Mouse (Mus musculus): Measurements from ENCODE around the gene Fgfbp3.
"Not testable (repeated sequence)": the region's sequence is repeated elsewhere in the genome, so short reads cannot be mapped to it uniquely, and the experiment has no call there.

Fgfbp3 gene

DNA sequence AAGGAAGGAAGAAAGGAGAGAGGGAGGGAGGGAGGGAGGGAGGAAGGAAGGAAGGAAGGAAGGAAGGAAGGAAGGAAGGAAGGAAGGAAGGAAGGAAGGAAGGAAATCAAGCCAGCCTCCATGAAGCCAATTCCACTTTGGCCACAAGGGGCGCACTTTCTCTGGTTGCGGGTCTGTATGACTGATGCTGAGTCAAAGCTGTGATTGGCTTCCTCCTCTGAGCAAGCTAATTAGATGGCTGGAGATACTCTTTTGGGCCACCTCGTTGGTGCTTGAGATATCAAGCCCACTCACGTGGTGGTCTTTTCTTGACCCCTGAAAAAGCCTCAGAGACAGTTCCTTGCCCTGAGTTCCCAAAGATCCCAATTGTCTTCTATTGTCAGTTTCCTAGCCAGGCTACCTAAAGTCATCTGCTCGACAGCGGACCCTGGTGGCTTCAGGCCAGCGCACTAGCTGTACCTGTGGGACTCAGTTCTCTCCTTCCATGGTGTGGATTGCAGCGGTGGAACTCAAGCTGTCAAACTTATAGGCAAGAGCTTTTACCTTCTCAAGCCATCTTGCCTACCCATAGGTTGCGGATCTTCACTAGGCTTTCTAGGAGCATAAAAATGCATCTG, 9.6 kb downstream of the Fgfbp3 start:
- peak; percentile 74 to 87 for DNase-seq

GRCm38 (mm10) chr19:36909150-36909549, 10.3 kb downstream of the Fgfbp3 start:
- DNase-seq = no peak

DNA sequence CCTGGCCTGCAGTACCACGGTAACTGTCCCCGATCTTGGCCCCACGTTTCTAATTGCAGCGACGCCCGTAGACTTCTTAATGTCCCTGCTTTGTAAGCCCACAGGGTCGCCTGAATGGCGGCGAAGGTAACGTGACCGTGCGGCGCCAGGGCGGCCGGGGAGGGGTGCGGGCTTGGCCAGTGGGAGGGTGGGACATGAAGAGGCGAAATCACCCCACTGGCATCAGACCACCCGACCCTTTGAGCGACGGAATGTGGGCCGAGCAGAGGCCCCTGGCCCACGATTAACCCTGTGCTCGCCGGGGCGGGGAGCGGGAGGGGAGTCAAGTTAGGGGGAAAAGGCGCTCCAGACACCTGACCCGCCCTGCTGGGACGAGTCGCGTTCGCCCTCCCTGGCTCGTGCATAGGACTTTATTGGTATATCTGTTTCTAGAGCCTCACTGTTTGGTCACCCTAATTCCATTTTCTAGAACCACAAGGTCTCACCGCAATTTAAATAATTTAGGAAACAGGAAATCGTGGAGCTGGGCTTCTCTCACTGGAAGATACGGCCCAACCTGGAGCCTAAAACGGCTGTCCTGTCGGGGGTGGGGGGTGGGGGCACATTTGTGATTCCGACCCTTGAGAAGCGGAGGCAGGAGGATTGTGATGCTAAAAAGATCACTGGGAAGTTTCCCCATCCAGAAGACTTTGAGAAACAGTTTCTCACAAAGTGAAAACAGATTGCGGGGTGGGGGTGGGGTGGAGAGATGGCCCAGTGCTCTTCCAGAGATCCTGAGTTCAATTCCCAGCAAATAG, 15.0 kb downstream of the Fgfbp3 start:
- peak; percentile 62 to 65 for DNase-seq

GRCm38 (mm10) chr19:36903377-36903776, 16.0 kb downstream of the Fgfbp3 start:
- DNase-seq = no peak

- peak in 1 of 2 experiments; percentile 60 for DNase-seq
Observed at GRCm38 (mm10) chr19:36897778-36898177, 21.6 kb downstream of the Fgfbp3 start.

GRCm38 (mm10) chr19:36896791-36897569, 22.4 kb downstream of the Fgfbp3 start:
- no peak for DNase-seq

DNA sequence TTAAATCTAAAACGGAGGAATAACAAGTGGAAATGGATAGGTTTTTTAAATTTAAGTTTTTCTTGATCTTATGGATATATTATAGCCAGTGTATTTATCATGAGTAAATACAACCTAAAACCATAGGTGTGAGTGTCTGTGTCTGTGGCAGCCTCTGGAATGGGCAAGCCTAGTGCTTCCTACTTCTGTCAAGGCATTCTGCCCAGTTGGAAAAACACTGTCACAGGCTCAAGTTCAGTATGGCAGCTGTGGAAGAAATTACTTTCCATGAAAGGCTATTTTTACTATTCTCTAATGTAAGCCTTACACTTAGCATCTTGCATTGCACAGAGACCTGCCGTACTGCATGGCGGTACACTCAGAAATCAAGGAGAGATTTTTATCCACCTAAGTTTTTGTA, 27.7 kb downstream of the Fgfbp3 start:
- DNase-seq = no peak

DNA sequence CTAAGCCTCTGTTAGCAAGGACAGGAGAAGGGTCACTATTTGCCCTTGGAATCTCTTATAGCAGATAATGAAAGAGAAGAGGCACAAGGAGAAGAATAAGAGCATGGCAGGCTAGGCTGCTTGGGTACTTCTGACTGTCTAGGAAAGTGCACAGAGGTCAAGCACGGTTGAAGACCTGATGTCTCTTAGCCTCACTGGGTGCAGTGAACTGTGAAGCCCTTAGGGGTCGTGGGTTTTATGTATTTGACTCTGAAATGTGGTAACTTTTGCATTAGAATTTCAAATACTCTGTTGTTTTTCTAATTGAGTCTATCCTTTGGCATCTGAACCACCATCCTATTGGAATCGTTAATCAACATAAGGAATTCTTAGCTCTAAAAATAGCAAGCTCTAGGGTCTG, 31.7 kb downstream of the Fgfbp3 start:
- DNase-seq = no peak

DNA sequence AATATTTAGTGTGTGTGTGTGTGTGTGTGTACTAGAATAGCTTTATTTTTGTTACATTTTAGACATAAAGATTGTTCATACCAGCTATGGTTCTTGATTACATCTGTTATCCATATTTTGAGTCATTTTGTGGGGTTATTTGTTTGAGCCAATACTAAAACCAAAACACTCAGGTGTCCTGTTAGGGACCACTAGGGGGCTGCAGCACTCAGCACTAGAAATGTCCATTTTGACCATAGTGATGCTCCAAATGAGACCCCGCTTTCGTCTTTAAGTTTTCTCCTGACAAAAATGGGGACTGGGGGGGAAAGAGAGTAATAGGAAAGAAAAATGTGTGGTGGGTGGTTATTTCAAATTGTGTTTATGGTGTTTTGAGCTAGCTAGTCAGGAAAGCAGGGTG, 33.1 kb downstream of the Fgfbp3 start:
- no peak for DNase-seq

GRCm38 (mm10) chr19:36883119-36883518, 36.3 kb downstream of the Fgfbp3 start:
- peak in 1 of 2 experiments; percentile 51 for DNase-seq

- DNase-seq = no peak
Observed at GRCm38 (mm10) chr19:36878743-36879495, 40.5 kb downstream of the Fgfbp3 start.

DNA sequence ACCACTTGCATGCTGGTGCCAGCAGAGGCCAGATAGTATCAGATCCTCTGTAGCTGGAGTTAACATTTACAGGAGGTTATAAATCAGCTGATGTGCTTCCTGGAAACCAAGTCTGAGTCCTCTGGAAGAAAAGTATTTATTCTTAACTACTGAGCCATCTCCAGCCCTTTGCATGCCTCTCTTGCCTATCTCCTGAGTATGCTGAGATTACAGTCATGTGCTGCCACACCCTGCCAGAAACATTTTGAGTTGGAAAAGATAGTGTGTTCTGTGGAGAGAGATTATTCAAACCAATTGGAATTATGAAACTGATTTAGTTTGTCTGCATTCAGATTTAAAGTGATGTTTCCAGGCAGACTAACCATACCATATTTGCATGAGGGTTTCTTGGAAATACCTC, 42.1 kb downstream of the Fgfbp3 start:
- no peak for DNase-seq

GRCm38 (mm10) chr19:36874651-36875050, 44.8 kb downstream of the Fgfbp3 start:
- DNase-seq = no peak

DNA sequence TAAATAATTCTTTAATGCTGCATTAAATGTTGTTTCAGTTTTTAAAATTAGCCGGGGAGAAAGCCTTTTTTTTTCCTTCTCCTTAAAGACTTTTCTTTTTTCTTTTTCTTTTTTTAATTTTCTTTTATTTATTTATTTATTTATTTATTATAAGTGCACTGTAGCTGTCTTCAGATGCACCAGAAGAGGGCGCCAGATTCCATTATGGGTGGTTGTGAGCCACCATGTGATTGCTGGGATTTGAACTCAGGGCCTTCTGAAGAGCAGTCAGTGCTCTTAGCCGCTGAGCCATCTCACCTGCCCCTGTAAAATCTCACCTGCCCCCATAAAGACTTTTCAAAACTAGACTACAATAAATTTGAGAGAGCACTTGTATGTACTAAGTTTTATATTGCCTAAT, 50.7 kb downstream of the Fgfbp3 start:
- DNase-seq = not testable (repeated sequence)

Measured in cerebellum, postnatal 25 days (tissue).